Mouse (Mus musculus): Measurements from ENCODE around the gene Tmem107. TPM values are rescaled to one million over a fixed set of nuclear protein-coding genes. Genes with fewer than 3 reads are reported as not detected.

Gene Tmem107
- total and polyA plus RNA-seq, 3 experiments, result 22.6 to 31.3 (median 30.1) TPM

- Histone ChIP-seq H3K36me3 (replicated peaks in 1 of 2; ENCODE audit: control insufficient read depth in 1 of 2, insufficient read depth in 1 of 2, low read length in 1 of 2) (peaks cover 16 to 25% of the 10 kb centered on the region in 2 experiments), H3K27me3 (replicated peaks) (peaks cover 6% of the 10 kb centered on the region), H3K79me2 (replicated peaks; ENCODE audit: control insufficient read depth, extremely low read depth, insufficient read depth, poor library complexity, severe bottlenecking) (peaks cover 20% of the 10 kb centered on the region), H3K4me3 (replicated peaks in 1 of 3; ENCODE audit: low read depth in 2 of 3, low read length in 2 of 3, poor library complexity in 1 of 3) (peak overlapping the region; percentile 50 to 89 (median 66)), H3K4me2 (ENCODE audit: insufficient read depth, low read depth, poor library complexity, severe bottlenecking) (peak overlapping the region; percentile 93), H3K9me3 (replicated peaks; ENCODE audit: low read length) (no peaks in the 10 kb centered on the region), H3K4me1 (ENCODE audit: control insufficient read depth in 1 of 2, insufficient read depth in 2 of 2) (peaks cover 21 to 66% of the 10 kb centered on the region in 2 experiments), H3K27ac (ENCODE audit: insufficient read depth, low read depth) (peak overlapping the region; percentile 5; the same call in 1 of the 2 replicates), H3K9ac (ENCODE audit: insufficient read depth, low read depth) (peak overlapping the region; percentile 54)
- no peak for DNase-seq (ENCODE audit: extremely low read depth)
- dilution Hi-C loops (cut with MboI; ENCODE audit: extremely low pct_ligation_motif_present, extremely low pct_unique_long_range_greater_than_20kb, low sequenced_read_pairs) (no loop called here), in situ Hi-C loops (cut with MboI; ENCODE audit: low pct_ligation_motif_present, low pct_unique_long_range_greater_than_20kb, low sequenced_read_pairs) (loop anchor here (25.0 kb wide), 1 partner anchor 916 kb away; the partner anchor contains the start of genes Acadvl, Dlg4 and Dvl2)
- TF ChIP-seq HCFC1 (IDR thresholded peaks at IDR 0.05; ENCODE audit: low read depth, low read length), result 0 out of 2 replicates have a peak, but pooled peaks have one; percentile 7
- TF ChIP-seq UBTF (IDR thresholded peaks at IDR 0.05; ENCODE audit: low read depth, low read length), result no peak
- no peak for TF ChIP-seq ELF1 (IDR thresholded peaks at IDR 0.05; ENCODE audit: low read depth, low read length)
- no peak for TF ChIP-seq E2F4 (IDR thresholded peaks at IDR 0.05; ENCODE audit: insufficient replicate concordance, low read depth, low read length)
- TF ChIP-seq MYC (IDR thresholded peaks at IDR 0.05; ENCODE audit: low read depth, low read length), result no peak
- peak; percentile 65 for TF ChIP-seq ZNF384 (IDR thresholded peaks at IDR 0.05; ENCODE audit: low read depth, low read length)
- peak; percentile 30; the same call in 1 of the 2 replicates for TF ChIP-seq CHD1 (IDR thresholded peaks at IDR 0.05; ENCODE audit: low read depth, low read length)
- no peak for TF ChIP-seq TCF12 (IDR thresholded peaks at IDR 0.05; ENCODE audit: low read depth, low read length)
- no peak for TF ChIP-seq USF2 (conservative IDR thresholded peaks at IDR 0.05; ENCODE audit: low read depth, low read length)
Measured at GRCm38 (mm10) chr11:69096360-69096986, 25.9 kb downstream of the Tmem107 start.

DNA sequence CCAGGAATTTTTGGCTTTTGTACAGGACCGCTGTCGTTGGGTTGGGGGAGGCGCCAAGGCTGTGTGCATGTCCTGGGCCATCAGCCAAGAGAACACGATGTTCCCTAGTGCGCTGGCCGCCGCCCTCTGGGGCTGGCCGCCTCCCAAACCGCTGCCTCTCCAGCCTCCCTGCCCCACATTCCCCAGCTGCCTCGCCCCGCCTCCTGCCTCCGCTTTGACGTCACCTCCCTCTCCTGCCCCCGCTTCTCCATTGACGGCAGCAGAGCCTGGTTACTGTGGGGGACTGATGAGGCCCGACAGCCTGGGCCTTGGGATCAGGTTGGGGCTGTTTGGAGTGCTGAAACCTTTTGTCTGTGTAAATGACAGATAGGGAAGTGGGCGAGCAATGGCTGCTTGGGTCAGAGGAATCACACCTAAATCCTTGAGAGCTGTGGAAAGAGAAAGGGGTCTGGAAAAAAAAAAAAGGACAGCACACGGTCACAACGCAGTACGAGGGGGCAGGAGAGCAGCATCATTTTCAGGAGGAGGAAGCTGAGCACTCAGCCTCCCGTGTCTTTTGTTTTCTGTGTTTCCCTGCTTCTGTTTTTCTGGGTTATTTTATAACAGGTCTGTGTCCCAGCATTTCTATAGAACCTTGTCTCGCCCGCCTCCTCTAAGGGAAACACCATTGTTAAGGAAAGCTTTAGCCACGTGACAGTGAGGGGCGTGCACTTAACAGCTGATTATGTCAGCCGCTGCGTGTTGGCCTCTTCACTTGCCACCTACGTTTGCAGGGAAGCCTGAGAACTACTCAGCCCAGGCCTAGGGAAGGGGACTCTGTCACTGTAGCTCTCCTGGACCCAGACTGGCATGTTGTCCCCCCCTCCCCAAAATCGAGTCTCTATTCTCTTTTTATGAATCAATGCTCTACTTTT lies 26.6 kb downstream of the Tmem107 start:
- Histone ChIP-seq H3K9ac (ENCODE audit: insufficient read depth, low read depth) (peak overlapping the region; percentile 54), H3K79me2 (replicated peaks; ENCODE audit: control insufficient read depth, extremely low read depth, insufficient read depth, poor library complexity, severe bottlenecking) (peaks cover 22% of the 10 kb centered on the region), H3K27ac (ENCODE audit: insufficient read depth, low read depth) (peak overlapping the region; percentile 5; the same call in 1 of the 2 replicates), H3K4me1 (ENCODE audit: control insufficient read depth in 1 of 2, insufficient read depth in 2 of 2) (peaks cover 25 to 67% of the 10 kb centered on the region in 2 experiments), H3K9me3 (replicated peaks; ENCODE audit: low read length) (no peaks in the 10 kb centered on the region), H3K4me2 (ENCODE audit: insufficient read depth, low read depth, poor library complexity, severe bottlenecking) (peak overlapping the region; percentile 93), H3K36me3 (replicated peaks in 1 of 2; ENCODE audit: control insufficient read depth in 1 of 2, insufficient read depth in 1 of 2, low read length in 1 of 2) (peaks cover 20 to 26% of the 10 kb centered on the region in 2 experiments), H3K4me3 (replicated peaks in 1 of 3; ENCODE audit: low read depth in 2 of 3, low read length in 2 of 3, poor library complexity in 1 of 3) (peak overlapping the region; percentile 18 to 89 (median 44)), H3K27me3 (replicated peaks) (peaks cover 6% of the 10 kb centered on the region)
- in situ Hi-C loops (cut with MboI; ENCODE audit: low pct_ligation_motif_present, low pct_unique_long_range_greater_than_20kb, low sequenced_read_pairs) (loop anchor here (25.0 kb wide), 1 partner anchor 915 kb away; the partner anchor contains the start of genes Acadvl, Dlg4 and Dvl2), dilution Hi-C loops (cut with MboI; ENCODE audit: extremely low pct_ligation_motif_present, extremely low pct_unique_long_range_greater_than_20kb, low sequenced_read_pairs) (no loop called here)
- DNase-seq (ENCODE audit: extremely low read depth), result peak; percentile 79
- TF ChIP-seq NRF1 (IDR thresholded peaks at IDR 0.05; ENCODE audit: low read depth, low read length) (no peak), MYC (IDR thresholded peaks at IDR 0.05; ENCODE audit: low read depth, low read length) (peak; percentile 76), SMC3 (IDR thresholded peaks at IDR 0.05; ENCODE audit: low read depth, low read length) (no peak), ZKSCAN1 (IDR thresholded peaks at IDR 0.05; ENCODE audit: borderline replicate concordance, low read depth, low read length) (no peak), IRF4 (IDR thresholded peaks at IDR 0.05; ENCODE audit: low read depth, low read length) (0 out of 2 replicates have a peak, but pooled peaks have one; percentile 4), USF1 (IDR thresholded peaks at IDR 0.05; ENCODE audit: low read depth, low read length) (peak; percentile 88), ZMIZ1 (IDR thresholded peaks at IDR 0.05; ENCODE audit: low read depth, low read length) (no peak), PAX5 (IDR thresholded peaks at IDR 0.05; ENCODE audit: low read length) (no peak), TBP (conservative IDR thresholded peaks at IDR 0.05; ENCODE audit: low read depth, low read length) (0 out of 2 replicates have a peak, but pooled peaks have one; percentile 23), EP300 (IDR thresholded peaks at IDR 0.05; ENCODE audit: low read length) (0 out of 2 replicates have a peak, but pooled peaks have one; percentile 16), RCOR1 (conservative IDR thresholded peaks at IDR 0.05; ENCODE audit: low read depth, low read length) (no peak), USF2 (conservative IDR thresholded peaks at IDR 0.05; ENCODE audit: low read depth, low read length) (peak; percentile 85), MAZ (IDR thresholded peaks at IDR 0.05; ENCODE audit: low read depth, low read length) (peak; percentile 89), JUN (IDR thresholded peaks at IDR 0.05; ENCODE audit: insufficient read depth, low read depth, low read length) (no peak), NELFE (IDR thresholded peaks at IDR 0.05; ENCODE audit: low read depth, low read length) (0 out of 2 replicates have a peak, but pooled peaks have one; percentile 25), KAT2A (IDR thresholded peaks at IDR 0.05; ENCODE audit: insufficient replicate concordance, low read length) (no peak), POLR2A (IDR thresholded peaks at IDR 0.05; ENCODE audit: low read depth, low read length) (peak; percentile 50; the same call in 1 of the 2 replicates), JUND (conservative IDR thresholded peaks at IDR 0.05; ENCODE audit: low read depth, low read length) (no peak), ZNF384 (IDR thresholded peaks at IDR 0.05; ENCODE audit: low read depth, low read length) (peak; percentile 76; the same call in 1 of the 2 replicates), CHD2 (IDR thresholded peaks at IDR 0.05; ENCODE audit: low read length) (no peak; the same call in 1 of the 2 replicates), RAD21 (IDR thresholded peaks at IDR 0.05; ENCODE audit: low read depth, low read length) (no peak)
